Mouse (Mus musculus) ovary, postnatal 10 days (tissue): ENCODE measurements at regions not wholly inside any gene's neighbourhood (a gene's known extent, or its start where the extent isn't known, plus 50 kb on each side); places are given as distances from the start of the nearest gene placed in this dataset.

Source experiments
- DNase-seq: peaks from one replicate; pipeline ENCODE4 v3.0.0; 2022; ENCODE audit warnings: low spot score

- no peak for DNase-seq
Measured at GRCm38 (mm10) chr13:44037774-44038294, 253.3 kb downstream of the Cd83 start.

- DNase-seq: no peak
Measured at GRCm38 (mm10) chr13:44038322-44038721, 253.7 kb downstream of the Cd83 start.

GRCm38 (mm10) chr13:44040640-44041039 is 256.1 kb downstream of the Cd83 start:
- DNase-seq: no peak

- DNase-seq: no peak
Measured at GRCm38 (mm10) chr13:44042730-44043493, 258.3 kb downstream of the Cd83 start.

GRCm38 (mm10) chr13:44043494-44043885 is 258.9 kb downstream of the Cd83 start:
- no peak for DNase-seq

GRCm38 (mm10) chr13:44044546-44045216 is 260.1 kb downstream of the Cd83 start:
- DNase-seq: no peak

GRCm38 (mm10) chr13:44046436-44046835 is 261.9 kb downstream of the Cd83 start:
- DNase-seq: no peak

GRCm38 (mm10) chr13:44054157-44054556 is 269.6 kb downstream of the Cd83 start:
- no peak for DNase-seq

- DNase-seq: no peak
Measured at GRCm38 (mm10) chr13:44055573-44056491, 271.3 kb downstream of the Cd83 start.

- no peak for DNase-seq
Measured at GRCm38 (mm10) chr13:44056716-44057115, 272.1 kb downstream of the Cd83 start.

- DNase-seq: no peak
Measured at GRCm38 (mm10) chr13:44057542-44057941, 273.0 kb downstream of the Cd83 start.

- no peak for DNase-seq
Measured at GRCm38 (mm10) chr13:44058277-44058676, 273.7 kb downstream of the Cd83 start.

GRCm38 (mm10) chr13:44059436-44059835 is 274.9 kb downstream of the Cd83 start:
- no peak for DNase-seq

GRCm38 (mm10) chr13:44061286-44061685 is 276.7 kb downstream of the Cd83 start:
- DNase-seq: no peak

- DNase-seq: no peak
Measured at GRCm38 (mm10) chr13:44061721-44062300, 277.2 kb downstream of the Cd83 start.

- no peak for DNase-seq
Measured at GRCm38 (mm10) chr13:44063317-44063716, 278.7 kb downstream of the Cd83 start.

- no peak for DNase-seq
Measured at GRCm38 (mm10) chr13:44064026-44064425, 279.5 kb downstream of the Cd83 start.

- DNase-seq: no peak
Measured at GRCm38 (mm10) chr13:44065741-44066185, 281.2 kb downstream of the Cd83 start.

- no peak for DNase-seq
Measured at GRCm38 (mm10) chr13:44067244-44067643, 282.7 kb downstream of the Cd83 start.

- DNase-seq: no peak
Measured at GRCm38 (mm10) chr13:44068951-44069350, 284.4 kb downstream of the Cd83 start.

- no peak for DNase-seq
Measured at GRCm38 (mm10) chr13:44073122-44073521, 288.5 kb downstream of the Cd83 start.

- no peak for DNase-seq
Measured at GRCm38 (mm10) chr13:44074172-44074571, 289.6 kb downstream of the Cd83 start.
